In the genomic region with DNA sequence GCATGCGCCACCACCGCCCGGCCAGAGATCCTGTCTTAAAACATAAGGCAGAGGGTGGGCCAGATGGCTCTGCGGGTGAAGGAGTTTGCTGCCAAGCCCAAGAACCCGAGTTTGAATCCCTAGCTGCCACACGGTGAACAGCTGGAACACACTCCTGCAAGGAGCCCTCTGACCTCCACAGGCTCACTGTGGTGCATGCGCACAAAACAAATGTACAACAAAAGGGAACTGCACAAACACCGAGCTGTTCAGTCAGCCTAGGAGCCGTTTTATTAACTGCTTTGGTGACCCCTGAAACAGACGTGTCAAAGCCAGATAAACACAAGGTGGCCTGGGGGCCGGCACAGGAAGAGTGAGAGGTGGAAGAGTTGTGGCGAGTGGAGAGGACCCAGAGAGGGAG, we compare ENCODE assay signal across 11 mouse cellular contexts. TPM values are rescaled to one million over a fixed set of nuclear protein-coding genes. Genes with fewer than 3 reads are reported as not detected.
A peak's percentile ranks its signal among the peaks of the same experiment; 100 is the strongest.
DNase-seq lines count a peak whose midpoint lies in the region; ATAC-seq and TF ChIP-seq lines count a peak whose summit lies in the region.
"Had no signal": no experiment of that assay in that cellular context is flagged by ENCODE, and none has a peak within 500 bp of the region (broad histone marks: within the 10 kb centered on the region; RNA-seq: fewer than 3 reads in every experiment).

No protein-coding gene starts in this region.

- no peak for TF ChIP-seq POLR2A in cerebellum, adult 2 months (IDR thresholded peaks at IDR 0.05; ENCODE audit: borderline replicate concordance, insufficient read depth, low read length)

- peak overlapping the region; percentile 6 for H3K4me3 ChIP-seq in cerebellum, adult 2 months (replicated peaks; ENCODE audit: insufficient read depth, low read depth, low read length)
- peak overlapping the region; percentile 26; the same call in 1 of the 2 replicates for H3K4me3 ChIP-seq in kidney, embryonic 15.5 days (replicated peaks)
- H3K4me3 ChIP-seq in liver, embryonic 16.5 days (ENCODE audit: low read depth, low read length) = no peak overlapping the region
- H3K4me3 ChIP-seq: midbrain, embryonic 13.5 days had no signal

- TF ChIP-seq CTCF in cerebellum, adult 2 months (IDR thresholded peaks at IDR 0.05; ENCODE audit: borderline replicate concordance, insufficient read depth, low read depth, low read length) = no peak

- no peaks in the 10 kb centered on the region for H3K36me3 ChIP-seq in kidney, embryonic 15.5 days
- H3K36me3 ChIP-seq in liver, embryonic 16.5 days (ENCODE audit: control insufficient read depth, insufficient read depth) = no peaks in the 10 kb centered on the region

- DNase-seq in cerebellum, adult 2 months = no peak
- no peak for DNase-seq in cerebellum, adult 11 months
- no peak for DNase-seq in kidney, adult 11 months
- no peak for DNase-seq in left cerebral cortex, postnatal 4 days

- peaks cover 7% of the 10 kb centered on the region for H3K4me1 ChIP-seq in cerebellum, adult 2 months (ENCODE audit: control insufficient read depth, insufficient read depth, low read length)
- peaks cover 33% of the 10 kb centered on the region for H3K4me1 ChIP-seq in kidney, embryonic 15.5 days
- peaks cover 9% of the 10 kb centered on the region for H3K4me1 ChIP-seq in liver, embryonic 16.5 days (ENCODE audit: control insufficient read depth, low read depth, low read length)

- WGBS in cerebellum, adult 2 months = 57% methylated on average over 12 of the region's 12 CpGs
- WGBS in kidney, embryonic 15.5 days = 26% methylated on average over 12 of the region's 12 CpGs
- 29% methylated on average over 12 of the region's 12 CpGs for WGBS in liver, embryonic 16.5 days (ENCODE audit: insufficient replicate concordance)

- no peak overlapping the region for H3K9ac ChIP-seq in kidney, embryonic 15.5 days
- H3K9ac ChIP-seq in liver, embryonic 16.5 days (ENCODE audit: low read depth, low read length) = no peak overlapping the region
- H3K9ac ChIP-seq: midbrain, embryonic 13.5 days had no signal

- intact Hi-C loops in left cerebral cortex, postnatal 4 days (cut with DNase I) = no loop called here

- peak overlapping the region; percentile 54 for H3K4me2 ChIP-seq in kidney, embryonic 15.5 days
- peak overlapping the region; percentile 36; the same call in 1 of the 2 replicates for H3K4me2 ChIP-seq in liver, embryonic 16.5 days (ENCODE audit: low read depth, low read length)
- H3K4me2 ChIP-seq: midbrain, embryonic 13.5 days had no signal

- peaks cover 6% of the 10 kb centered on the region; the same call in 1 of the 2 replicates for H3K9me3 ChIP-seq in kidney, embryonic 15.5 days (replicated peaks)
- H3K9me3 ChIP-seq in liver, embryonic 16.5 days (replicated peaks; ENCODE audit: control insufficient read depth, low read length) = no peaks in the 10 kb centered on the region; the same call in 1 of the 2 replicates

- H3K27me3 ChIP-seq in cerebellum, adult 2 months (ENCODE audit: control insufficient read depth, insufficient read depth, low read length) = no peaks in the 10 kb centered on the region; the same call in 1 of the 2 replicates
- H3K27me3 ChIP-seq in kidney, embryonic 15.5 days = peaks cover 79% of the 10 kb centered on the region
- peaks cover 39% of the 10 kb centered on the region for H3K27me3 ChIP-seq in liver, embryonic 16.5 days (ENCODE audit: control insufficient read depth, insufficient read depth, low read depth, low read length)

- no peak overlapping the region for H3K27ac ChIP-seq in cerebellum, adult 2 months (ENCODE audit: insufficient read depth, low read length)
- no peak overlapping the region for H3K27ac ChIP-seq in kidney, embryonic 15.5 days
- H3K27ac ChIP-seq in liver, embryonic 16.5 days (ENCODE audit: low read length) = no peak overlapping the region
- H3K27ac ChIP-seq: midbrain, embryonic 13.5 days had no signal

- no peak for ATAC-seq in kidney, embryonic 15.5 days (replicated peaks; ENCODE audit: low FRiP score)
- peak; percentile 23; the same call in 1 of the 2 replicates for ATAC-seq in common myeloid progenitor, adult 5-6 weeks (replicated peaks; ENCODE audit: low read depth, poor library complexity, severe bottlenecking)
- ATAC-seq in liver, embryonic 16.5 days (ENCODE audit: low read depth) = peak; percentile 22; the same call in 1 of the 2 replicates
- ATAC-seq in monocyte, adult 5-6 weeks (replicated peaks; ENCODE audit: insufficient number of reproducible peaks, low FRiP score, low TSS enrichment, poor library complexity, severe bottlenecking) = no peak
- ATAC-seq: hindbrain, embryonic 16.5 days; midbrain, embryonic 13.5 days had no signal

RNA-seq across cellular contexts. Expression of gene Plin5, which starts 2.0 kb away (rescaled TPM):
- 0.38 and 0.54 TPM in 2 replicates for polyA plus RNA-seq in cerebellum, adult 2 months (2012; rRNA removed)
- polyA plus RNA-seq in kidney, embryonic 15.5 days (2015; fragmentation: Nextera tagmentation; extraction: Ambion mirVana) = 1.5 and 1.9 TPM in 2 replicates
- total RNA-seq in common myeloid progenitor, adult 5-6 weeks (2017) = not detected in 2 replicates
- 5.2 and 9.7 TPM in 2 replicates for polyA plus RNA-seq in liver, embryonic 16.5 days (2015; fragmentation: Nextera tagmentation; extraction: Ambion mirVana)
- 1 to 10 TPM; 1.2 to 1.9 TPM for total RNA-seq in left cerebral cortex, postnatal 4 days (2021)
- not detected in 3 replicates for total RNA-seq in monocyte, adult 5-6 weeks (2017)

RNA-seq across cellular contexts. Expression of gene Lrg1, which starts 2.4 kb away (rescaled TPM):
- 0.93 and 1.6 TPM in 2 replicates for polyA plus RNA-seq in cerebellum, adult 2 months (2012; rRNA removed)
- 0.39 and 0.53 TPM in 2 replicates for polyA plus RNA-seq in kidney, embryonic 15.5 days (2015; fragmentation: Nextera tagmentation; extraction: Ambion mirVana)
- total RNA-seq in common myeloid progenitor, adult 5-6 weeks (2017) = 0.14 TPM in 1 of 2 replicates, not detected in the other
- 4.3 and 6.2 TPM in 2 replicates for polyA plus RNA-seq in liver, embryonic 16.5 days (2015; fragmentation: Nextera tagmentation; extraction: Ambion mirVana)
- total RNA-seq in left cerebral cortex, postnatal 4 days (2021) = not detected
- total RNA-seq in monocyte, adult 5-6 weeks (2017) = not detected in 3 replicates
- polyA plus RNA-seq: embryonic facial prominence, embryonic 11.5 days had no signal

RNA-seq across cellular contexts. Expression of gene Plin4, which starts 9.8 kb away (rescaled TPM):
- polyA plus RNA-seq in cerebellum, adult 2 months (2012; rRNA removed) = 1.1 and 1.7 TPM in 2 replicates
- 0.08 and 0.12 TPM in 2 replicates for polyA plus RNA-seq in kidney, embryonic 15.5 days (2015; fragmentation: Nextera tagmentation; extraction: Ambion mirVana)
- not detected in 2 replicates for total RNA-seq in common myeloid progenitor, adult 5-6 weeks (2017)
- 0.05 and 0.13 TPM in 2 replicates for polyA plus RNA-seq in liver, embryonic 16.5 days (2015; fragmentation: Nextera tagmentation; extraction: Ambion mirVana)
- under 1 TPM; 0.20 to 0.24 TPM for total RNA-seq in left cerebral cortex, postnatal 4 days (2021)
- not detected in 3 replicates for total RNA-seq in monocyte, adult 5-6 weeks (2017)
- polyA plus RNA-seq: embryonic facial prominence, embryonic 11.5 days had no signal

RNA-seq across cellular contexts. Expression of gene Sema6b, which starts 20.7 kb away (rescaled TPM):
- polyA plus RNA-seq in cerebellum, adult 2 months (2012; rRNA removed) = 51.8 and 54.3 TPM in 2 replicates
- polyA plus RNA-seq in kidney, embryonic 15.5 days (2015; fragmentation: Nextera tagmentation; extraction: Ambion mirVana) = 1.5 TPM in 2 replicates
- total RNA-seq in common myeloid progenitor, adult 5-6 weeks (2017) = 2.8 TPM in 2 replicates
- 0.81 and 1.3 TPM in 2 replicates for polyA plus RNA-seq in liver, embryonic 16.5 days (2015; fragmentation: Nextera tagmentation; extraction: Ambion mirVana)
- total RNA-seq in left cerebral cortex, postnatal 4 days (2021) = 10 to 100 TPM; 91.1 to 95.7 TPM
- 0.53 to 1.2 TPM (median 0.87 TPM) in 3 replicates for total RNA-seq in monocyte, adult 5-6 weeks (2017)

RNA-seq across cellular contexts. Expression of gene Hdgfl2, which starts 40.0 kb away (rescaled TPM):
- polyA plus RNA-seq in cerebellum, adult 2 months (2012; rRNA removed) = 109 and 116 TPM in 2 replicates
- 123 and 141 TPM in 2 replicates for polyA plus RNA-seq in kidney, embryonic 15.5 days (2015; fragmentation: Nextera tagmentation; extraction: Ambion mirVana)
- total RNA-seq in common myeloid progenitor, adult 5-6 weeks (2017) = 70.4 and 79.9 TPM in 2 replicates
- 36.1 and 37.2 TPM in 2 replicates for polyA plus RNA-seq in liver, embryonic 16.5 days (2015; fragmentation: Nextera tagmentation; extraction: Ambion mirVana)
- 100 to 1,000 TPM; 109 to 117 TPM for total RNA-seq in left cerebral cortex, postnatal 4 days (2021)
- total RNA-seq in monocyte, adult 5-6 weeks (2017) = 61.2 to 151 TPM (median 112 TPM) in 3 replicates

Comparison
In these comparisons a context has a peak if more than half of its experiments do, and no peak if none do; other contexts are left out.
1. ATAC-seq: peak in common myeloid progenitor, adult 5-6 weeks (single experiment) and liver, embryonic 16.5 days (single experiment); none in kidney, embryonic 15.5 days (single experiment) and monocyte, adult 5-6 weeks (single experiment).